In the genomic region with DNA sequence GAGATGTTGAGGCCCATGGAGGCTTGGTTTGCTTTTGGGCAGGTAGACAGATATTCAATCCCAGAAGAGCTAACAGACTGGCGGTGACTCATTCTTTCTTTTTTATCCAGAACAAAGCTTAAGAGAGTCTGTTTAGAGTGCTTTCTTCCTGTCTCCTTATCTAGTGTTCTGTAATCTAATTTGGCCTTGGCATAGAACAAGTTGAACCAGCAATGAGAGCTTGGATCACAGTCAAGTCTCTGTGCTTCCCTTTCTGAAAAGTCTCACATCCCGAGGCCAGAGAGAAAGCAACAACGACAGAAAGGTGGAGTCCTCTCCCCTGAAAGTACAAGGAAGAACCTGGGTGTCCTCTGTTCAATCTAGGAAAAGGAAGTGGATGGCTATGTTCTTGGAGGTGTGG, we compare ENCODE assay signal across 15 mouse cellular contexts.
A peak's percentile ranks its signal among the peaks of the same experiment; 100 is the strongest.
DNase-seq lines count a peak whose midpoint lies in the region; ATAC-seq lines count a peak whose summit lies in the region.
"Had no signal": no experiment of that assay in that cellular context is flagged by ENCODE, and none has a peak within 500 bp of the region (broad histone marks: within the 10 kb centered on the region; RNA-seq: fewer than 3 reads in every experiment).

No protein-coding gene starts in this region.

- no peak for DNase-seq in frontal cortex, adult 2 months (ENCODE audit: extremely low spot score in 1 of 2, low spot score in 1 of 2)
- DNase-seq in testis, postnatal 14 days (ENCODE audit: low spot score) = peak; percentile 54
- no peak for DNase-seq in testis, postnatal 10 days (ENCODE audit: low spot score)
- peak; percentile 14 for DNase-seq in large intestine, adult 2 months (ENCODE audit: low read depth, low spot score)
- no peak for DNase-seq in liver
- DNase-seq in layer of hippocampus, adult 8-10 months (ENCODE audit: low spot score in 2 of 2) = no peak
- no peak for DNase-seq in layer of hippocampus, postnatal 36 days
- DNase-seq: cerebellum, adult 11 months; cerebellum, postnatal 36 days; gastrocnemius, postnatal 36 days; kidney, adult 8-10 months; kidney, postnatal 25 days; spleen, adult 18-20 months; thymus, postnatal 25 days had no signal

- peak; percentile 52 for ATAC-seq in frontal cortex, adult (ENCODE audit: low TSS enrichment)

- 25% methylated on average over 3 of the region's 3 CpGs for WGBS in large intestine, adult 2 months

Comparison
In these comparisons a context has a peak if more than half of its experiments do, and no peak if none do; other contexts are left out.
1. DNase-seq: peak in testis, postnatal 14 days (single experiment) and large intestine, adult 2 months (single experiment); none in frontal cortex, adult 2 months (0 of 2), testis, postnatal 10 days (single experiment), liver (single experiment), layer of hippocampus, adult 8-10 months (0 of 2) and layer of hippocampus, postnatal 36 days (0 of 2).